Mouse (Mus musculus) C2C12 (cell line): ENCODE data around the gene Krtcap3. TPM values are rescaled to one million over a fixed set of nuclear protein-coding genes. Genes with fewer than 3 reads are reported as not detected.

Experiments
- H3K27me3 ChIP-seq: one replicate; pipeline ENCODE4 v1.6.1; 2011; ENCODE audit not compliant: control insufficient read depth, insufficient read depth, insufficient read length
- H3K36me3 ChIP-seq: one replicate; pipeline ENCODE4 v1.6.1; 2011; ENCODE audit not compliant: control insufficient read depth, insufficient read depth
- H3K4me3 ChIP-seq: one replicate; pipeline ENCODE4 v1.5.1; 2011; ENCODE audit warnings: mild to moderate bottlenecking, control low read depth; ENCODE audit not compliant: poor library complexity, insufficient read depth, severe bottlenecking
- H3K79me2 ChIP-seq: one replicate; pipeline ENCODE4 v1.6.1; 2011; ENCODE audit not compliant: control insufficient read depth, insufficient read depth
- H3K79me3 ChIP-seq: one replicate; pipeline ENCODE4 v1.6.1; 2011; ENCODE audit warnings: low read depth, control low read depth
- H3ac ChIP-seq: one replicate; pipeline ENCODE3; 2011; ENCODE audit warnings: low read depth; ENCODE audit not compliant: control insufficient read depth, insufficient read length
- CEBPB ChIP-seq: IDR thresholded peaks from one replicate; pipeline ENCODE4 v1.6.1; 2011; ENCODE audit warnings: low read depth, mild to moderate bottlenecking, control low read depth, moderate library complexity
- CTCF ChIP-seq: IDR thresholded peaks from one replicate; pipeline ENCODE4 v1.5.1; 2011; ENCODE audit not compliant: control insufficient read depth, insufficient read depth, insufficient read length
- FOSL1 ChIP-seq: IDR thresholded peaks from one replicate; pipeline ENCODE4 v1.8.0; 2011; ENCODE audit warnings: mild to moderate bottlenecking, low read length; ENCODE audit not compliant: poor library complexity, insufficient read depth, severe bottlenecking
- MAX ChIP-seq: IDR thresholded peaks from one replicate; pipeline ENCODE4 v1.6.1; 2011; ENCODE audit warnings: mild to moderate bottlenecking, control low read depth
- MYOD1 ChIP-seq: IDR thresholded peaks from one replicate; pipeline ENCODE4 v1.6.1; 2011; ENCODE audit warnings: low read depth; ENCODE audit not compliant: control insufficient read depth, insufficient read length
- MYOG ChIP-seq: IDR thresholded peaks from one replicate; pipeline ENCODE4 v1.6.1; 2011; ENCODE audit not compliant: control insufficient read depth, insufficient read length; ENCODE audit errors: extremely low read depth
- USF1 ChIP-seq: IDR thresholded peaks from one replicate; pipeline ENCODE4 v1.6.1; 2011; ENCODE audit warnings: low read depth, mild to moderate bottlenecking, control low read depth, moderate library complexity
- polyA plus RNA-seq: library from polyadenylated mRNA; unstranded; fragments of >200 nt; fragmentation: generic; extraction: Trizol; gene quantifications from one replicate; pipeline ENCODE4 v1.2.1, GENCODE M21; 2012; ENCODE audit warnings: missing spikeins

Krtcap3 gene
- polyA plus RNA-seq, 1 experiment, result 0.88 TPM

- Histone ChIP-seq H3K4me3 (peak overlapping the region; percentile 18), H3K27me3 (no peaks in the 10 kb centered on the region), H3ac (no peak overlapping the region), H3K79me2 (peaks cover 31% of the 10 kb centered on the region), H3K79me3 (peaks cover 23% of the 10 kb centered on the region), H3K36me3 (peaks cover 35% of the 10 kb centered on the region)
- TF ChIP-seq USF1 (no peak), MAX (no peak), CEBPB (no peak), FOSL1 (no peak), MYOD1 (no peak), MYOG (no peak), CTCF (no peak)
Measured at GRCm38 (mm10) chr5:31242191-31242590, 9.3 kb upstream of the Krtcap3 start.

DNA sequence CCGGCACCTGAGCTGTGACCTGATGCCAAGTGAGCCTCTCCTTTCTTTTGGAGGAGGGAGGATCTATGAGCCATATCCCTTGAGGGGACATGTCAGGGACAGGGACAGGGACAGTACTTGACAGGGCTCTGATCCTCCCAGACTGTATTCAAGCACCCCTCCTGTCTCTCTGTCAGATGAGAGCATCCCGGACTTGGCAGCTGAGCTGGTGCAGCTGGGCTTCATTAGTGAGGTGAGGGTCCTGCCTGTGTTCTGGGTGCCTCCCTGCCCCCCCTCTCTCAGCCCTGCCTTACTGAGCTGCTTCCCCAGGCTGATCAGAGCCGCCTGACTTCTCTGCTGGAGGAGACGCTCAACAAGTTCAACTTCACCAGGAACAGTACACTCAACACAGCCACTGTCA is 775 bp upstream of the Krtcap3 start:
- Histone ChIP-seq H3K4me3 (no peak overlapping the region), H3K79me2 (no peaks in the 10 kb centered on the region), H3K79me3 (no peaks in the 10 kb centered on the region), H3ac (no peak overlapping the region), H3K27me3 (no peaks in the 10 kb centered on the region), H3K36me3 (peaks cover 64% of the 10 kb centered on the region)
- no peak for TF ChIP-seq FOSL1
- no peak for TF ChIP-seq CEBPB
- TF ChIP-seq MYOD1, result no peak
- TF ChIP-seq MAX, result no peak
- TF ChIP-seq MYOG, result no peak
- TF ChIP-seq USF1, result no peak
- TF ChIP-seq CTCF, result no peak

GRCm38 (mm10) chr5:31252151-31252550 is 660 bp downstream of the Krtcap3 start:
- H3K27me3 ChIP-seq, result no peaks in the 10 kb centered on the region
- no peaks in the 10 kb centered on the region for H3K79me2 ChIP-seq
- H3K4me3 ChIP-seq, result no peak overlapping the region
- no peaks in the 10 kb centered on the region for H3K79me3 ChIP-seq
- TF ChIP-seq CEBPB, result no peak
- TF ChIP-seq MAX, result no peak
- no peak for TF ChIP-seq MYOD1
- TF ChIP-seq MYOG, result no peak
- H3K36me3 ChIP-seq, result peaks cover 51% of the 10 kb centered on the region
- H3ac ChIP-seq, result no peak overlapping the region

- Histone ChIP-seq H3K36me3 (peaks cover 44% of the 10 kb centered on the region), H3K4me3 (no peak overlapping the region), H3K79me3 (no peaks in the 10 kb centered on the region)
Measured at GRCm38 (mm10) chr5:31252795-31253545, 1.5 kb downstream of the Krtcap3 start.

GRCm38 (mm10) chr5:31253806-31254205 is 2.3 kb downstream of the Krtcap3 start:
- no peak overlapping the region for H3K4me3 ChIP-seq
- no peaks in the 10 kb centered on the region for H3K27me3 ChIP-seq
- TF ChIP-seq CTCF (no peak), MYOD1 (no peak), USF1 (no peak), MAX (no peak), MYOG (no peak), FOSL1 (no peak), CEBPB (no peak)
- H3K79me3 ChIP-seq, result no peaks in the 10 kb centered on the region
- no peak overlapping the region for H3ac ChIP-seq
- H3K36me3 ChIP-seq, result peaks cover 36% of the 10 kb centered on the region
- no peaks in the 10 kb centered on the region for H3K79me2 ChIP-seq

More at GRCm38 (mm10) chr5:31252795-31253545, 1.5 kb downstream of the Krtcap3 start:
- H3ac ChIP-seq, result no peak overlapping the region
- no peak for TF ChIP-seq USF1
- no peak for TF ChIP-seq MAX
- no peak for TF ChIP-seq CTCF
- no peak for TF ChIP-seq CEBPB
- no peak for TF ChIP-seq FOSL1
- TF ChIP-seq MYOG, result no peak
- TF ChIP-seq MYOD1, result no peak
- no peaks in the 10 kb centered on the region for H3K79me2 ChIP-seq
- no peaks in the 10 kb centered on the region for H3K27me3 ChIP-seq

DNA sequence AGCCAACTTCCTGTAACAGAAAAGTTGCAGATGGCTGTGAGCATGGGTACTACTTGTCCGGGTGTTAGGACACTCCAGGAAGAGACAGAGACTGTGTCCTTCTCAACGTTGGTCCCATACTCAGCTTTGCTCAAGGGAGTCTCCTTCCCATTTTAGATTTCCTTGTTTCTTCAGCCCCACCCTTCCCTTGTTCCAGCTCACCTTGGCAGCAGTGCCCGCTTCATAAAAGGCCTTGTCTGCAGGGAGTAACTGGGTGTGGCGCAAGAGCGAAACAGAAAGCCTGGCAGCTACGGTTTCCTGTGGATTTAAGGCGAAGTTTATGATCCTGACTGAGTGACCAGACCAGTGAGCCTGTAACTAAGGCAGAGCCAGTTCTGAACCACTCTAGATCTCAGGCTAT is 3.0 kb downstream of the Krtcap3 start:
- Histone ChIP-seq H3K4me3 (no peak overlapping the region), H3ac (no peak overlapping the region), H3K79me3 (no peaks in the 10 kb centered on the region), H3K27me3 (no peaks in the 10 kb centered on the region), H3K36me3 (peaks cover 29% of the 10 kb centered on the region), H3K79me2 (no peaks in the 10 kb centered on the region)
- TF ChIP-seq MYOG, result no peak
- no peak for TF ChIP-seq MYOD1
- TF ChIP-seq USF1, result no peak
- TF ChIP-seq CEBPB, result no peak
- TF ChIP-seq MAX, result no peak
- no peak for TF ChIP-seq FOSL1
- TF ChIP-seq CTCF, result no peak
